Mouse (Mus musculus) adipocyte (in vitro differentiated cells): ENCODE data around the gene Sptssa.

ENCODE experiments used
- DNase-seq: peaks from one replicate; pipeline ENCODE4 v3.0.0-alpha.2; 2016; ENCODE audit warnings: low spot score

The Sptssa gene

DNA sequence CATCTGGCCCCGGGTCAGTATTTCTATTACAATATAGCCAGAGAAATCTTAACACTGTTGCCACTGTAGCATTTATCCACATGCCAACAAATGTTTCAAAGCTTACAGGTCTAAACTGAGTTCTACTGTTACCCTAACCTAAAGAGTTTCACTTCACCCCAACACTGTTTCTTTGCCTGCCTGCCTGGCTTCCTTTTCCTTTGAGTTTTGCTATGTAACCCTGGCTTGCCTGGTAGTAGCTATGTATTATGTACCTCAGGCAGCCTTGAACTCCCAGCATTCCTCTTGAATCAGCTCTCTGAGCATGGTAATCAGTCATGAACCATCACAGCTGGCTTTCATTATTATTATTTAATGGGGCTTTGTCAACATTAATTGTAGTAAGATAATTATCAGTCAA lies 1.6 kb downstream of the Sptssa start:
- no peak for DNase-seq

GRCm38 (mm10) chr12:54654141-54654540 lies 2.2 kb downstream of the Sptssa start:
- no peak for DNase-seq

DNA sequence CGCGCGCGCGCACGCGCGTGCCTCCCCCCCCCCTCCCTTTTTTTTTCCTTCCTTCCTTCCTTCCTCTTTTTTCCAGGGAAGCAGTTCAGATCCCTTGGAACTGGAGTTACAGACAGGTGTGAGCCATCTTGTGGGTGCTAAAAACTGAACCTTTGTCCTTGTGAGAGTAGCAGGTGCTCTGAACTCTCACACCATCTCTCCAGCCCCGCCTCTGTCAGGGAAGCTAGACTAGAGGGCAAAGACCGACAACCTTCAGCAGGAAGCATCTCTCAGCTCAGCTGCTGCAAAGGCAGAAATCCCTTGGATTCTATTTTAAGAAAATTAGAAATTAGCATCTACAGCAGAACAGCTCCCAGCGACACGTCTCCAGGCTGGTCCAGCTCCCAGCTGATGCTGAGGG lies 4.0 kb downstream of the Sptssa start:
- DNase-seq: no peak

GRCm38 (mm10) chr12:54651820-54652219 lies 4.6 kb downstream of the Sptssa start:
- DNase-seq: no peak

GRCm38 (mm10) chr12:54651158-54651557 lies 5.2 kb downstream of the Sptssa start:
- DNase-seq: no peak

- no peak for DNase-seq
Measured at GRCm38 (mm10) chr12:54644947-54645346, 11.4 kb downstream of the Sptssa start.

- no peak for DNase-seq
Measured at GRCm38 (mm10) chr12:54643320-54643892, 13.0 kb downstream of the Sptssa start.

- no peak for DNase-seq
Measured at GRCm38 (mm10) chr12:54641374-54641773, 15.0 kb downstream of the Sptssa start.

DNA sequence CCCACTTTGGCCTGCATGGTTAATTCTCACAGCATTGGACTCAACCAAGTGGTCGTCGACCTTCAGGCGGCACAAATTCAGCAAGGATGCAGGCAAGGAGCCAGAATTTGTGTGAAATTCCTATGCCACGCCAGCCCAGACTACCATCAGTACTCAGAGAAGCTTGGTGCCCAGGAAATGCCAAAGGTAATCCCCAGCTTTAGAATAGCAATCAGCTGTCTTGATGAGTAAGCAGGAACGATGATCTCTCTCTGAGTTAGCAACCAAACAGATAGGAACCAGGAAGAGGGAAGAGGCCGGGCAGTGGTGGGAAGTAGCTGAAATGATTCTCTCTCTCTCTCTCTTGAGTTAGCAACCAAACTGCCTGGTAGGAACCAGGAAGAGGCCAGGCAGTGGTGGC lies 16.1 kb downstream of the Sptssa start:
- no peak for DNase-seq

DNA sequence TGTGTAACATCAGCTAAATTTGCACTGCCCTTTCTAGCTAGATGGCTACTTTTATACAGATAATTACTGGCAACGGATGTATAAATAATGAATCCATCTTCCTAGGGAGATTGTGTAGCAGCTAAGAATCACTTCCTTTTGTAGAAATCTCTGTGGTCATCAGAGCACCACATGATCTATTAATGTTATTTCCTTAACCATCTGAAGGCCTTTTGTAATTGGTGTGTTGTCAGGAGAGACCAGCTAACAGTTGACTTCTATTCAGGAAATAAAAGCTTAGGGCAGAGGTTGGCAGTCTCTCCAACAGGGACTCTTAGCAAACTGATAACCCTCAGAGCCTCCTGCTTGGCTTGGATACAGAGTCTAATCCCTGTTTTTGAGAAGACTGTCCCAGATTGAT lies 19.3 kb downstream of the Sptssa start:
- no peak for DNase-seq

DNA sequence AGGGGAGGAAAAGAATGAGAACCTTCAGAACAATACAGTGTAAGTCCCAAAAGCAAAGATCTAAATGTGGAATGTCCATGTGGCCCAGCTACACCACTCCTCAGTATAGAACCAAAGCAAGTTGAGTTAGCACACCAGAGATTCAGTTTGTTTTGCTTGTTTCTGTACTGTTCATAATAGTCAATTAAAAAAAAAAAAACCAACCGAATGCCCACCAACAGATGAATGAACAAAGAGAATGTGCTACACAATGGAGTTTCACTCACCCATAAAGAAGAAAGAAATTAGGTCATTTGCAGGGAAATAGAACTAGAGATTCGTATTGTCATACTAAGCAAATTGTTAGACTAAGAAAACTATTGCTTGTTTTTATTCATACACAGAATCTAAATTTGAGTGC lies 24.2 kb downstream of the Sptssa start:
- DNase-seq: no peak

- no peak for DNase-seq
Measured at GRCm38 (mm10) chr12:54621942-54622341, 34.4 kb downstream of the Sptssa start.

GRCm38 (mm10) chr12:54620042-54620705 lies 36.2 kb downstream of the Sptssa start:
- no peak for DNase-seq

- DNase-seq: no peak
Measured at GRCm38 (mm10) chr12:54608988-54609387, 47.4 kb downstream of the Sptssa start.

DNA sequence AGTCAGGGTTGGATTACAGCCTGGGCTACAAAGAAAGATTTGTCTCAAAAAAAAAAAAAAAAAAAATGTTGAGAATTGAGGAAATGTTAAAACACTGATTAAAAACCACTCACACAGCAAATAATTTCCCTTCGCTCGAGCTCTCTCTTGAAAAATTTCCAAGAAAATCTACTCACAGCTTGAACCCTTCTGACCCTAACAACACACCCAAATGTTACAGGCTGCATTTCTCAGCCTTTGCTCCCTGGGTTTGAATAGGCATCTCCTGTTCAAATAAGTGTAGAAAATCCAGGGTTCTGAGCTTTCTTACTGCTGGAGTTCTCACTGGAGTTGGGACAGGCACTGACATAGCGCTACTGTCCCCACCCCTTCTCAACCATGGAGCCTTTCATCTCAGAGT lies 51.2 kb downstream of the Sptssa start:
- DNase-seq: no peak

GRCm38 (mm10) chr12:54603542-54604167 lies 52.7 kb downstream of the Sptssa start:
- DNase-seq: no peak

DNA sequence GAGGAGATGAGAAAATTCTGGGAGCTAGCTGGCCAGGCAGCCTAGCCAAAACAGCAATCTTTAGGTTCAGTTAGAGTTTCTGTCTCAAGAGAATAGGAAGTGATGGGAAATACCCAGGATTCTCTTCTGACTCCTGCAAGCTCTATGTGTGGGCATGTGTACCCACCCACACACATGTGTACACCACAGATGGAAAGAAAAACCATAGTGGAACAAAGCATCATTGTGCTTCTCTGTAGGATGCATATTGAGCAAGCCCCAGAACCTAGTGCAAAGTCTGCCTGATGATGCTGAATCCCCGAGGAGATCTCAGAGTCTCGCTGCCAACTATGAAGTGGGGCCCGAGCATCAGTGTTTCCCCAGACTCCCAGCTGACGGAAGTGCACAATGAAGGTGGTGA lies 55.9 kb downstream of the Sptssa start:
- DNase-seq: no peak

- no peak for DNase-seq
Measured at GRCm38 (mm10) chr12:54598358-54598757, 58.0 kb downstream of the Sptssa start.

- DNase-seq: no peak
Measured at GRCm38 (mm10) chr12:54596715-54597114, 59.7 kb downstream of the Sptssa start.
